Mouse (Mus musculus) kidney, adult 10 weeks (tissue): Measurements from ENCODE around the gene Lyzl4. TPM values are rescaled to one million over a fixed set of nuclear protein-coding genes. Genes with fewer than 3 reads are reported as not detected.

Experiments
- polyA plus RNA-seq: library from polyadenylated mRNA; stranded (reverse); fragments of 350-450 nt; fragmentation: Illumina TruSeq; extraction: RNeasy Lipid Tissue Mini Kit (QIAGEN cat#74804); gene quantifications from one replicate; pipeline ENCODE4 v1.2.3, GENCODE M21; 2014; ENCODE audit warnings: low read depth, low replicate concordance

The Lyzl4 gene
- polyA plus RNA-seq: not detected

DNA sequence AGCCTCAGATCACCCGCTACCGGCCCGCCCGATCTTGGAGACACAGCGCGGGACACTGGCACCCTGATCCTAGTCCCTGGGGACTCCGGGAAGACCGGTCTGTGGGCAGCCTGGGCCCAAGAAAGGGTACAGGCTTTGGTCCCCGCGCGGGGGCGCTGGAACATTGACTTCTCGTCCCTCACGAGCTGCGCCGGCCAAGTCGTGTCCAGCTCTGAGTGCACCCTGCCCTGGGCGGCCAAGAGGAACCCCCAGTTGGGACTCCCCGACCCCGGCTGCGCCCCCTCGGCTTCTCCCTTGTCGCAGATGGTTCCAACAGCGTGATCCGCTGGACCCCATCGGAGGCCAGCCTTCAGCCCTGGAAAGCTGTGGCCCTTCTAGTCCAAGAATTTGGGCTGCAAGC, at the start of gene Lyzl4:
Gene Lyzl4 (minus strand): TSS at position 96 of the 400 bp plus-strand sequence.

DNA sequence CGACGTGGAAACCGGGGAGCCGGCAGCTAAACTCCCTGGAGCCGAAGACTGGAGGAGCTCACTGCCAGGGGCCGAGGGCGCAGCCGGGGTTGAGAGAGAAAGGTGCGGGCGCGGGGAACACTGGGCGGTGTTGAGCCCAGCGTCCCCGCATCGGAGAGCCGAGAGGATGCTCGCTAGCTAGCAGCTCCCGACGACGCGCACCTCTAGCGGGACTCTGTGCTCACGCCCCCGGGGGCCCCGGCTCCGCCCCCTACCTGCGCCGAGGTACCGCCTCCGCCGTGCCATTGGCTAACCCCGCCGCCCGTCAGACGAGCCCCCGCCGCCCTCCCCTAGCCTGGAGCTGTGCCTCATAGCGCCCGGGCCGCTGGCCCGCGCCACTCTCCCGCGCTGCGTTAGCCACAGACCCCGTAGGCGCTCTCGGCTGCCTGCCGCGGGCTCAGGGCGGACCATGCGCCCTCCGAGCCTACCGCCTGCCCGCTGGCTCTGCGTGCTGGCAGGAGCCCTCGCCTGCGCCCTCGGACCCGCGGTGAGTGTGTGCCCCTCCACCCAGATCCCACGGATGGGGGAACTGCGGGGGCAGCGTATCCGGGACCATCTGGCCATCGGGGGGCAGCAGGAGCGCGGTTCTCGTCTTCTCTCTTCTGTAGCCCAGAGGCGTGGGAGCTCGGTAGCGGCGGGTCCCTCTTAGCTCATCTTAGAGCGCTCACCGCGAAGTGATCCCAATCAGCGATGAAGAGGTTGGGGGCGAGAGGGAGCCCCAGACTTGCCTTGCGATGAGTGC, 695 bp upstream of the Lyzl4 start, which contains the start of gene Vipr1:
Gene Vipr1 (plus strand): TSS at position 316 of the 781 bp plus-strand sequence.

Other genes with a start within 250 kb of the Lyzl4 start
- 10.9 TPM for gene Cck, start 146.4 kb downstream of the Lyzl4 start, polyA plus RNA-seq
- 0.24 TPM for gene Vipr1, start 620 bp upstream of the Lyzl4 start, polyA plus RNA-seq
- 6.2 TPM for gene Sec22c, start 63.4 kb upstream of the Lyzl4 start, polyA plus RNA-seq
- gene Ss18l2, start 68.2 kb upstream of the Lyzl4 start, polyA plus RNA-seq: 77.1 TPM
- 81.3 TPM for gene Nktr, start 77.1 kb upstream of the Lyzl4 start, polyA plus RNA-seq
- gene Zfp651, start 117.2 kb upstream of the Lyzl4 start, polyA plus RNA-seq: 0.08 TPM
- not detected for gene Klhl40, start 135.5 kb upstream of the Lyzl4 start, polyA plus RNA-seq
- not detected for gene Hhatl, start 150.4 kb upstream of the Lyzl4 start, polyA plus RNA-seq
- not detected for gene Ccdc13, start 197.4 kb upstream of the Lyzl4 start, polyA plus RNA-seq
- gene Higd1a, start 216.3 kb upstream of the Lyzl4 start, polyA plus RNA-seq: 76.6 TPM